Mouse (Mus musculus) testis, adult 2 months (tissue): ENCODE measurements around the gene Guca1a.

Source experiments
- CTCF ChIP-seq: fragments of 200-500 bp; IDR thresholded peaks from 2 replicates; pipeline ENCODE4 v1.5.1; 2012; ENCODE audit warnings: low read depth, mild to moderate bottlenecking, inconsistent platforms, low read length, moderate library complexity; ENCODE audit not compliant: control insufficient read depth, insufficient read depth, insufficient replicate concordance
- POLR2A ChIP-seq: fragments of 200-500 bp; IDR thresholded peaks from 2 replicates; pipeline ENCODE4 v1.6.1; 2012; ENCODE audit warnings: low read depth, mild to moderate bottlenecking, inconsistent platforms, low read length, moderate library complexity; ENCODE audit not compliant: control insufficient read depth

GRCm38 (mm10) chr17:47449432-47449831, 49.0 kb upstream of the Guca1a start:
- no peak for TF ChIP-seq CTCF
- no peak for TF ChIP-seq POLR2A
